Mouse (Mus musculus) forebrain, embryonic 11.5 days (tissue): Measurements from ENCODE around the gene Chil6. TPM values are rescaled to one million over a fixed set of nuclear protein-coding genes. Genes with fewer than 3 reads are reported as not detected.

Source experiments
- ATAC-seq: fragments of 200-750 bp; cut with Nextera tagmentation; replicated peaks from 2 replicates; pipeline ENCODE4 v1.8.0; 2017; ENCODE audit warnings: moderate TSS enrichment; ENCODE audit not compliant: low FRiP score
- DNase-seq: peaks from one replicate; pipeline ENCODE4 v3.0.0-alpha.2; 2017; ENCODE audit warnings: low spot score
- H3K27ac ChIP-seq: fragments of 300-500 bp; sonication (generic); 2 replicates; pipeline ENCODE4 v1.5.1; 2014; ENCODE audit warnings: low read depth, low read length
- H3K27me3 ChIP-seq: fragments of 300-500 bp; sonication (generic); 2 replicates; pipeline ENCODE4 v1.6.1; 2014; ENCODE audit warnings: mild to moderate bottlenecking, low read length, mixed read lengths; ENCODE audit not compliant: control insufficient read depth, insufficient read depth
- H3K36me3 ChIP-seq: fragments of 300-500 bp; sonication (generic); 2 replicates; pipeline ENCODE4 v1.6.1; 2014; ENCODE audit warnings: mild to moderate bottlenecking, low read length, moderate library complexity, mixed read lengths; ENCODE audit not compliant: control insufficient read depth, insufficient read depth
- H3K4me1 ChIP-seq: fragments of 300-500 bp; sonication (generic); replicated peaks from 2 replicates; pipeline ENCODE4 v1.6.1; 2014; ENCODE audit warnings: low read length, mixed read lengths; ENCODE audit not compliant: control insufficient read depth, insufficient read depth
- H3K4me2 ChIP-seq: fragments of 300-500 bp; sonication (generic); 2 replicates; pipeline ENCODE4 v1.6.1; 2014; ENCODE audit warnings: low read depth, mild to moderate bottlenecking, low read length, moderate library complexity, mixed read lengths; ENCODE audit not compliant: severe bottlenecking
- H3K4me3 ChIP-seq: fragments of 300-500 bp; sonication (generic); 2 replicates; pipeline ENCODE4 v1.5.1; 2014; ENCODE audit warnings: low read depth, low read length
- H3K9ac ChIP-seq: fragments of 300-500 bp; sonication (generic); 2 replicates; pipeline ENCODE4 v1.6.1; 2014; ENCODE audit warnings: low read length
- H3K9me3 ChIP-seq: fragments of 300-500 bp; sonication (generic); 2 replicates; pipeline ENCODE4 v1.6.1; 2016; ENCODE audit warnings: low read length, mixed read lengths; ENCODE audit not compliant: control insufficient read depth
- whole genome bisulfite sequencing: fragments of 180-500 bp; shearing (Covaris S2); extraction: QIAGEN DNeasy Blood & Tissue Kit; methylation state at CpG from one replicate; pipeline ENCODE4 v1.1.7; 2014; 5-methylcytosine and 5-hydroxymethylcytosine counted together
- polyA plus RNA-seq: library from polyadenylated mRNA; unstranded; fragments of >200 nt; fragmentation: Nextera tagmentation; extraction: Ambion mirVana; gene quantifications from 2 replicates; pipeline ENCODE4 v1.2.1, GENCODE M21; 2014

The Chil6 gene
- polyA plus RNA-seq: not detected in 2 replicates

DNA sequence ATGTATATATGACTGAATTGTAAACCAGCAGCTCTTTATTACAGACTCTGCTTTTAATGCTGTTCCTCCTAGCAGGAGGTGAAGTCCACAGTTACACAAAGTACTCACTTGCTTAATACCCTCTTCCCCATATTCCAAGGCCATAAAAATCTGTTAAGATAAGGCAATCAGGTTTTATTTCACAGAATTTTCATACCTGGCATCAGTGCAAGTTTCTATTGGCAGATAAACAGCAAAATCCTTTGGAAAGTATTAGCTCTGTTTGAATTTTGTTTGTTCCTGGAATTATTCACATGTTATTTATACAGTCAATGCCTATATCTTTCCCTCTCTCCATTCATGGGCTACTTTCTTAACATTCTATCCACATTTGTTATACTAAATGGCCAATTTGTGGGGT is at the start of gene Chil6:
Gene Chil6 (minus strand): TSS at position 101 of the 400 bp plus-strand sequence.
- H3K4me2 ChIP-seq: no peak within 1 kb of the TSS
- no peak within 1 kb of the TSS for H3K27ac ChIP-seq
- no peaks in the 10 kb centered on the region for H3K4me1 ChIP-seq
- no peak within 1 kb of the TSS for H3K9ac ChIP-seq
- no peaks in the 10 kb centered on the region for H3K9me3 ChIP-seq
- DNase-seq (no peak), ATAC-seq (no peak)
- no peak within 1 kb of the TSS for H3K4me3 ChIP-seq
- no peaks in the 10 kb centered on the region for H3K27me3 ChIP-seq
- no peaks in the 10 kb centered on the region for H3K36me3 ChIP-seq

DNA sequence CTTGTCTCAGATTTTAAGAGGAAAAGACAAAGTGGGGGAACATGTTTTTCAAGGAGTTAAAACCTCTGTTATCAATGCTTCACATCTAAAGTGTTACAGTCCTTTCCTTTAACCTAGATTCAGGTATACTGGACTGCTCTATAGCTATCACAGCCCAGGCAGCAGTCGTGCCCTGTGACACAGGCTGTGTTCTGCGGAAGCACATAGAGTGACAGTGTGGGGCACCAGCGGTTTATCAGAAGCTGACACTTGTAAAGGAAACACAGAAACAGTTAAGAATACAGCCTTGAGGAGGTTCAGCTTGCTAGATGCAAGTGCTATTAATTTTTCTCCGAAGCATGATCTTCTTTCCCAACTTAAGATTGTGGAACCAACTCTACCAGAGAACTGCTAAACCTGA is 46.6 kb upstream of the Chil6 start:
- no peak overlapping the region for H3K4me2 ChIP-seq
- H3K36me3 ChIP-seq: no peaks in the 10 kb centered on the region
- 88% methylated on average over 4 of the region's 4 CpGs for WGBS
- no peak overlapping the region for H3K9ac ChIP-seq
- no peaks in the 10 kb centered on the region for H3K9me3 ChIP-seq
- no peaks in the 10 kb centered on the region for H3K4me1 ChIP-seq
- H3K27me3 ChIP-seq: no peaks in the 10 kb centered on the region
- H3K27ac ChIP-seq: no peak overlapping the region
- H3K4me3 ChIP-seq: no peak overlapping the region
- no peak for DNase-seq
- ATAC-seq: no peak

DNA sequence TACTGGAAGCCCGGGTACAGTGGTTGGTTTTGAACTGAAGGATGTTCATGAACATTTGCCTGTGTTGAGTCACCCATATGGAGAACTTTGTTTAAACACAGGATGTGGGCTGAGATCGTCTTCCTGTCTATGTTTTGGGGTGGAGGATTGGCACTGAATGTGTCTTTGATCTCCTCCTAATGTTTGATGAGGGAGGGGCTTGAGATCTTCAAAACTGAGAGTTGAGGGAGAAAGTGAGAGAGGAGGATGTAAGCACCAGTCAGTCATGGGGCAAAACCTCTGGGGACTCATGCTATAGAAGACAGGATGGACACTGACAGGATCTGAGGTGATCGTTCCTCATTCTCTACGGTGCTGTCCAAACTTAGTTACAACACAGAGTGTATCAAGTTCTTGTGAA is 43.6 kb upstream of the Chil6 start:
- no peak for DNase-seq
- no peaks in the 10 kb centered on the region for H3K9me3 ChIP-seq
- H3K4me1 ChIP-seq: no peaks in the 10 kb centered on the region
- no peaks in the 10 kb centered on the region for H3K36me3 ChIP-seq
- no peak for ATAC-seq
- no peaks in the 10 kb centered on the region for H3K27me3 ChIP-seq
- H3K4me3 ChIP-seq: no peak overlapping the region
- no peak overlapping the region for H3K4me2 ChIP-seq
- WGBS: 83% methylated on average over 4 of the region's 4 CpGs
- H3K9ac ChIP-seq: no peak overlapping the region
- H3K27ac ChIP-seq: no peak overlapping the region

DNA sequence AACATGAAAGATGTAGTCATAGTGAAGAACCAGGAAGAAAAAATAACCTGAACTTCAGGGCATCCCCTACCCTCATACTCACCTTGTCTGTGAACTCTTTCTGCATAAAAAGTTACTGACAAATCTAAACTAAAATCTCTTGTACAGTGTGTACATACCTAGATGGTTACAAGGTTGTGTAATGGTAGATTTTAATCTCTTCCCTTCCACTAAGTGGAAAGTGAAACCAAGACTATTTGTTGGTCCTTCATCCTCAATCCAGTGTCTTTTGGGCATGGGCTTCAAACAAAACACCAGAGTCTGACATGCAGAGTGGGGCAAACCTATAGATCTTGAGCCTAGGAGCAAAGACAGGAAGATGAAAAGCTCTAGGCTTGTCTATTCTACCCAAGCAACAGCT is 43.0 kb upstream of the Chil6 start:
- ATAC-seq: peak; percentile 27; the same call in 1 of the 2 replicates
- no peaks in the 10 kb centered on the region for H3K36me3 ChIP-seq
- no peak overlapping the region for H3K4me2 ChIP-seq
- H3K4me3 ChIP-seq: no peak overlapping the region
- H3K27ac ChIP-seq: no peak overlapping the region
- H3K9ac ChIP-seq: no peak overlapping the region
- DNase-seq: no peak
- H3K27me3 ChIP-seq: no peaks in the 10 kb centered on the region
- H3K9me3 ChIP-seq: no peaks in the 10 kb centered on the region
- no peaks in the 10 kb centered on the region for H3K4me1 ChIP-seq

GRCm38 (mm10) chr3:106448571-106448970 is 42.6 kb upstream of the Chil6 start:
- ATAC-seq (peak; percentile 85), DNase-seq (no peak)
- no peaks in the 10 kb centered on the region for H3K36me3 ChIP-seq

More at GRCm38 (mm10) chr3:106448571-106448970, 42.6 kb upstream of the Chil6 start:
- no peak overlapping the region for H3K4me3 ChIP-seq
- no peaks in the 10 kb centered on the region for H3K9me3 ChIP-seq
- no peaks in the 10 kb centered on the region for H3K4me1 ChIP-seq
- H3K27me3 ChIP-seq: no peaks in the 10 kb centered on the region
- H3K9ac ChIP-seq: no peak overlapping the region
- no peak overlapping the region for H3K4me2 ChIP-seq
- H3K27ac ChIP-seq: no peak overlapping the region

Other genes with a start within 250 kb of the Chil6 start
- not detected in 2 replicates for gene Chil3, start 238.6 kb downstream of the Chil6 start, polyA plus RNA-seq
- gene Chil4, start 186.7 kb downstream of the Chil6 start, polyA plus RNA-seq: not detected in 2 replicates
- 0.48 and 0.95 TPM in 2 replicates for gene Dennd2d, start 76.2 kb upstream of the Chil6 start, polyA plus RNA-seq
- gene Dram2, start 141.6 kb upstream of the Chil6 start, polyA plus RNA-seq: 38.7 and 38.9 TPM in 2 replicates
- gene Cept1, start 141.6 kb upstream of the Chil6 start, polyA plus RNA-seq: 39.9 and 40.6 TPM in 2 replicates